Mouse (Mus musculus) monocyte, adult 5-6 weeks (primary cell): Measurements from ENCODE around the gene Tubb4a. TPM values are rescaled to one million over a fixed set of nuclear protein-coding genes. Genes with fewer than 3 reads are reported as not detected.

Experiments used
- total RNA-seq: library from RNA; stranded (forward); fragments of 200-1000, 200-491, 200-594 nt; gene quantifications from 3 replicates; pipeline ENCODE4 v1.2.3, GENCODE M21; 2017

The Tubb4a gene
- total RNA-seq, 1 experiment from 2014 or later: not detected

Other genes starting within 250 kb of the Tubb4a start
- not detected in 3 replicates for gene Acsbg2, start 213.3 kb downstream of the Tubb4a start, total RNA-seq
- gene 1700061G19Rik, start 212.3 kb downstream of the Tubb4a start, total RNA-seq: not detected in 3 replicates
- gene Mllt1, start 152.4 kb downstream of the Tubb4a start, total RNA-seq: 7.0 to 20.4 TPM (median 8.3 TPM) in 3 replicates
- gene Acer1, start 105.7 kb downstream of the Tubb4a start, total RNA-seq: not detected in 3 replicates
- gene Clpp, start 97.5 kb downstream of the Tubb4a start, total RNA-seq: 12.3 to 27.6 TPM (median 13.8 TPM) in 3 replicates
- 8.0 to 11.9 TPM (median 9.8 TPM) in 3 replicates for gene Alkbh7, start 90.4 kb downstream of the Tubb4a start, total RNA-seq
- not detected in 3 replicates for gene Pspn, start 87.8 kb downstream of the Tubb4a start, total RNA-seq
- 81.4 to 95.0 TPM (median 83.1 TPM) in 3 replicates for gene Gtf2f1, start 76.5 kb downstream of the Tubb4a start, total RNA-seq
- not detected in 3 replicates for gene Gm17949, start 76.3 kb downstream of the Tubb4a start, total RNA-seq
- 25.1 to 60.3 TPM (median 33.8 TPM) in 3 replicates for gene Khsrp, start 56.3 kb downstream of the Tubb4a start, total RNA-seq
- gene Slc25a41, start 46.1 kb downstream of the Tubb4a start, total RNA-seq: not detected in 3 replicates
- gene Crb3, start 28.7 kb downstream of the Tubb4a start, total RNA-seq: 1.4 TPM in 1 of 3 replicates, not detected in the others
- gene Slc25a23, start 27.9 kb downstream of the Tubb4a start, total RNA-seq: 0.21 to 1.7 TPM (median 1.3 TPM) in 3 replicates
- gene Dennd1c, start 9.3 kb downstream of the Tubb4a start, total RNA-seq: 32.3 to 86.7 TPM (median 48.3 TPM) in 3 replicates
- 0.57 to 1.3 TPM (median 1.2 TPM) in 3 replicates for gene Tnfsf9, start 17.5 kb upstream of the Tubb4a start, total RNA-seq
- not detected in 3 replicates for gene Cd70, start 62.0 kb upstream of the Tubb4a start, total RNA-seq
- 9.5 to 16.2 TPM (median 10.5 TPM) in 3 replicates for gene Tnfsf14, start 106.4 kb upstream of the Tubb4a start, total RNA-seq
- gene C3, start 140.4 kb upstream of the Tubb4a start, total RNA-seq: 96.6 to 152 TPM (median 129 TPM) in 3 replicates
- gene Gpr108, start 160.7 kb upstream of the Tubb4a start, total RNA-seq: 27.2 to 32.8 TPM (median 27.8 TPM) in 3 replicates
- gene Trip10, start 161.7 kb upstream of the Tubb4a start, total RNA-seq: 4.5 to 10.8 TPM (median 9.2 TPM) in 3 replicates
- gene Vav1, start 191.3 kb upstream of the Tubb4a start, total RNA-seq: 267 to 324 TPM (median 306 TPM) in 3 replicates